Mouse (Mus musculus) MEL (cell line): ENCODE data around the gene Gramd2. TPM values are rescaled to one million over a fixed set of nuclear protein-coding genes. Genes with fewer than 3 reads are reported as not detected.

Experiments used
- DNase-seq: peaks from one replicate; pipeline ENCODE4 v3.0.0; 2011; ENCODE audit warnings: low read depth, low spot score
- H3K27ac ChIP-seq: 2 replicates; pipeline ENCODE4 v1.5.1; 2012; ENCODE audit warnings: low read depth, mild to moderate bottlenecking, control low read depth, low read length, moderate library complexity; ENCODE audit not compliant: control insufficient read depth
- H3K27me3 ChIP-seq, 2 experiments: fragments of 150-350 bp in 1 of 2; sonication (generic) in 1 of 2; 2 replicates each; pipeline ENCODE4 v1.6.1; 2012; ENCODE audit warnings: low read length in 2 of 2, mild to moderate bottlenecking in 2 of 2, improper control_type of control experiment in 1 of 2, moderate library complexity in 1 of 2; ENCODE audit not compliant: insufficient read depth in 2 of 2, control insufficient read depth in 1 of 2
- H3K36me3 ChIP-seq, 2 experiments: 2 replicates each; pipeline ENCODE4 v1.6.1; 2012 to 2014; ENCODE audit warnings: low read length in 2 of 2, improper control_type of control experiment in 1 of 2, inconsistent platforms in 1 of 2, mild to moderate bottlenecking in 1 of 2; ENCODE audit not compliant: insufficient read depth in 2 of 2, control insufficient read depth in 1 of 2
- H3K4me1 ChIP-seq, 2 experiments: fragments of 150-350 bp in 1 of 2; sonication (generic) in 1 of 2; 2 replicates each; pipeline ENCODE4 v1.6.1; 2012; ENCODE audit warnings: low read length in 2 of 2, improper control_type of control experiment in 1 of 2, mild to moderate bottlenecking in 1 of 2; ENCODE audit not compliant: insufficient read depth in 2 of 2, control insufficient read depth in 1 of 2
- H3K4me3 ChIP-seq, 2 experiments: fragments of 150-350 bp in 1 of 2; sonication (generic) in 1 of 2; 2 replicates each; pipeline ENCODE4 v1.5.1; 2012; ENCODE audit warnings: low read depth in 2 of 2, low read length in 2 of 2, mild to moderate bottlenecking in 2 of 2, moderate library complexity in 2 of 2, control low read depth in 1 of 2, improper control_type of control experiment in 1 of 2; ENCODE audit not compliant: control insufficient read depth in 1 of 2, insufficient read depth in 1 of 2
- H3K79me2 ChIP-seq: 2 replicates; pipeline ENCODE4 v1.6.1; 2012; ENCODE audit warnings: mild to moderate bottlenecking, low read length, moderate library complexity; ENCODE audit not compliant: control insufficient read depth, poor library complexity, insufficient read depth
- H3K9ac ChIP-seq: 2 replicates; pipeline ENCODE4 v1.6.1; 2012; ENCODE audit warnings: low read depth, mild to moderate bottlenecking, control low read depth, low read length, moderate library complexity; ENCODE audit not compliant: control insufficient read depth, poor library complexity, severe bottlenecking
- H3K9me3 ChIP-seq: fragments of 150-350 bp; sonication (generic); replicated peaks from 2 replicates; pipeline ENCODE4 v1.6.1; 2012; ENCODE audit warnings: mild to moderate bottlenecking, low read length, improper control_type of control experiment, moderate library complexity; ENCODE audit not compliant: insufficient read depth
- BHLHE40 ChIP-seq: IDR thresholded peaks from 2 replicates; pipeline ENCODE4 v1.6.1; 2012; ENCODE audit warnings: low read depth, mild to moderate bottlenecking, inconsistent platforms, low read length, improper control_type of control experiment, borderline replicate concordance
- CHD2 ChIP-seq: IDR thresholded peaks from 2 replicates; pipeline ENCODE4 v1.6.1; 2011; ENCODE audit warnings: low read length, improper control_type of control experiment
- E2F4 ChIP-seq: IDR thresholded peaks from 2 replicates; pipeline ENCODE4 v1.6.1; 2011; ENCODE audit warnings: low read depth, low read length, improper control_type of control experiment, borderline replicate concordance
- ELF1 ChIP-seq: IDR thresholded peaks from 2 replicates; pipeline ENCODE4 v1.6.1; 2014; ENCODE audit warnings: low read depth, mild to moderate bottlenecking, inconsistent platforms, low read length, improper control_type of control experiment, moderate library complexity
- EP300 ChIP-seq, 2 experiments: IDR thresholded peaks; 2 replicates each; pipeline ENCODE4 v1.6.1; 2011; ENCODE audit warnings: improper control_type of control experiment in 2 of 2, low read length in 2 of 2, low read depth in 1 of 2, mild to moderate bottlenecking in 1 of 2
- ETS1 ChIP-seq: IDR thresholded peaks from 2 replicates; pipeline ENCODE4 v1.6.1; 2012; ENCODE audit warnings: low read depth, mild to moderate bottlenecking, inconsistent platforms, low read length, improper control_type of control experiment, moderate library complexity
- GABPA ChIP-seq: IDR thresholded peaks from 2 replicates; pipeline ENCODE4 v1.6.1; 2012; ENCODE audit warnings: low read depth, mild to moderate bottlenecking, inconsistent platforms, low read length, improper control_type of control experiment, moderate library complexity
- HCFC1 ChIP-seq: IDR thresholded peaks from 2 replicates; pipeline ENCODE4 v1.6.1; 2012; ENCODE audit warnings: low read depth, mild to moderate bottlenecking, inconsistent platforms, low read length, improper control_type of control experiment, moderate library complexity
- JUND ChIP-seq: IDR thresholded peaks from 2 replicates; pipeline ENCODE4 v1.6.1; 2011; ENCODE audit warnings: low read depth, mild to moderate bottlenecking, improper control_type of control experiment, low read length
- MAFK ChIP-seq: IDR thresholded peaks from 2 replicates; pipeline ENCODE4 v1.6.1; 2011; ENCODE audit warnings: low read depth, mild to moderate bottlenecking, low read length, improper control_type of control experiment, borderline replicate concordance
- MAZ ChIP-seq: IDR thresholded peaks from 2 replicates; pipeline ENCODE4 v1.6.1; 2012; ENCODE audit warnings: low read depth, mild to moderate bottlenecking, inconsistent platforms, low read length, improper control_type of control experiment
- MEF2A ChIP-seq: IDR thresholded peaks from 2 replicates; pipeline ENCODE4 v1.6.1; 2014; ENCODE audit warnings: low read depth, mild to moderate bottlenecking, inconsistent platforms, low read length, improper control_type of control experiment; ENCODE audit not compliant: poor library complexity, insufficient replicate concordance, severe bottlenecking; ENCODE audit errors: extremely low read depth
- MYC ChIP-seq: IDR thresholded peaks from 2 replicates; pipeline ENCODE4 v1.6.1; 2011; ENCODE audit warnings: low read depth, mild to moderate bottlenecking, low read length, improper control_type of control experiment, moderate library complexity
- NELFE ChIP-seq: IDR thresholded peaks from 2 replicates; pipeline ENCODE4 v1.6.1; 2011; ENCODE audit warnings: low read depth, low read length, improper control_type of control experiment
- POLR2A ChIP-seq, 2 experiments: IDR thresholded peaks; 2 replicates each; pipeline ENCODE4 v1.6.1; 2011 to 2012; ENCODE audit warnings: low read length in 2 of 2, mild to moderate bottlenecking in 2 of 2, control low read depth in 1 of 2, improper control_type of control experiment in 1 of 2, low read depth in 1 of 2, moderate library complexity in 1 of 2; ENCODE audit not compliant: control insufficient read depth in 1 of 2, insufficient read depth in 1 of 2, poor library complexity in 1 of 2
- SMC3 ChIP-seq: IDR thresholded peaks from 2 replicates; pipeline ENCODE4 v1.6.1; 2011; ENCODE audit warnings: low read depth, low read length, improper control_type of control experiment
- TBP ChIP-seq: IDR thresholded peaks from 2 replicates; pipeline ENCODE4 v1.8.0; 2011; ENCODE audit warnings: low read depth, low read length, improper control_type of control experiment
- USF1 ChIP-seq: IDR thresholded peaks from 2 replicates; pipeline ENCODE4 v1.6.1; 2014; ENCODE audit warnings: low read depth, mild to moderate bottlenecking, inconsistent platforms, low read length, improper control_type of control experiment, moderate library complexity
- USF2 ChIP-seq, 2 experiments: IDR thresholded peaks; 2 replicates each; pipeline ENCODE4 v1.6.1; 2011 to 2012; ENCODE audit warnings: improper control_type of control experiment in 2 of 2, low read length in 2 of 2, borderline replicate concordance in 1 of 2, inconsistent platforms in 1 of 2, low read depth in 1 of 2, mild to moderate bottlenecking in 1 of 2; ENCODE audit not compliant: insufficient read depth in 1 of 2
- ZKSCAN1 ChIP-seq: IDR thresholded peaks from 2 replicates; pipeline ENCODE4 v1.6.1; 2012; ENCODE audit warnings: low read depth, mild to moderate bottlenecking, inconsistent platforms, low read length, improper control_type of control experiment, moderate library complexity
- ZMIZ1 ChIP-seq: IDR thresholded peaks from 2 replicates; pipeline ENCODE4 v1.6.1; 2012; ENCODE audit warnings: low read depth, mild to moderate bottlenecking, inconsistent platforms, low read length, improper control_type of control experiment, moderate library complexity
- polyA plus RNA-seq, 2 experiments: library from polyadenylated mRNA; stranded (reverse) in 1 of 2; unstranded in 1 of 2; fragments of >175 nt in 1 of 2; fragments of >200 nt in 1 of 2; gene quantifications; 2 replicates each; pipeline versions ENCODE4 v1.2.1 to v1.2.4; 2012; ENCODE audit warnings: low replicate concordance in 2 of 2, low read depth in 1 of 2; ENCODE audit not compliant: insufficient read length in 2 of 2, insufficient read depth in 1 of 2, missing spikeins in 1 of 2
- total RNA-seq: library from RNA; depleted of rRNA; stranded (reverse); fragments of 300-350 nt; gene quantifications from 2 replicates; pipeline ENCODE4 v1.2.3, GENCODE M21; 2012

Gene Gramd2
- total and polyA plus RNA-seq, 3 experiments: 0.04 TPM; not detected in 2

DNA sequence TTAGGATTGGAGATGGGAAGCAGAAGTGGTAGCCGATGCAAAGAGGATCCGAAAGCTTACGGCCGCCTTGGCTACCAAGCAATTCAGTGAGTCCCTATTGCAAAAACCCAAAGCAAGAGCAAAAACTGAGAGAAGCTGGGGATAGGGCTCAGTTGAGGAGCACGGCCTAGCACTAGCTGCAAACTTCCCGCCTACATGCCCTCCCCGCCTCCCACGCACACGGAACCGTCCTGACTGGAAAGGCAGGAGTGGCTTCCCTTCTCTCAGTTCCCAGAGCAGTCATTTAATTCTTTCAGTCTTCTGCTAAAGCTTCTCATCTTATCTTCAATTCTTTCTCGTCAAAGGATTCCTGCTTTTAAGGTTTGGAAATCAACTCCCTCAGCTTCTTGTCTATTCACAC lies 69.0 kb downstream of the Gramd2 start:
- no peaks in the 10 kb centered on the region for H3K9me3 ChIP-seq
- H3K9ac ChIP-seq: peak overlapping the region; percentile 81
- TF ChIP-seq SMC3 (no peak), CHD2 (no peak), ELF1 (no peak), USF2 (IDR thresholded peaks at IDR 0.05; ENCODE audit: borderline replicate concordance in 1 of 2, insufficient read depth in 1 of 2, low read depth in 1 of 2, low read length in 2 of 2) (no peak), MEF2A (no peak), TBP (peak; percentile 24; the same call in 1 of the 2 replicates), ZMIZ1 (no peak), NELFE (peak; percentile 37), MAFK (no peak), POLR2A (IDR thresholded peaks at IDR 0.05; ENCODE audit: control insufficient read depth in 1 of 2, insufficient read depth in 1 of 2, low read depth in 1 of 2, low read length in 2 of 2, poor library complexity in 1 of 2) (no peak), E2F4 (no peak), MYC (no peak), GABPA (no peak), ETS1 (no peak), MAZ (no peak), ZKSCAN1 (no peak), EP300 (IDR thresholded peaks at IDR 0.05; ENCODE audit: low read depth in 1 of 2, low read length in 2 of 2) (0 out of 4 replicates have a peak, but pooled peaks have one; percentile 8 to 16), USF1 (no peak), JUND (no peak), BHLHE40 (no peak), HCFC1 (0 out of 2 replicates have a peak, but pooled peaks have one; percentile 0)
- peaks cover 3 to 4% of the 10 kb centered on the region in 2 experiments; a peak in 3 of 4 replicates for H3K4me1 ChIP-seq
- peak overlapping the region; percentile 89 to 90 for H3K4me3 ChIP-seq
- peak overlapping the region; percentile 89 for H3K27ac ChIP-seq
- H3K27me3 ChIP-seq: no peaks in the 10 kb centered on the region
- DNase-seq: no peak
- H3K36me3 ChIP-seq: peaks cover 0 to 6% of the 10 kb centered on the region in 2 experiments; a peak in 2 of 4 replicates
- H3K79me2 ChIP-seq: peaks cover 7% of the 10 kb centered on the region
